Mouse (Mus musculus) adrenal gland, postnatal 4 days (tissue): Measurements from ENCODE around the gene Zcchc9. TPM values are rescaled to one million over a fixed set of nuclear protein-coding genes. Genes with fewer than 3 reads are reported as not detected.

ENCODE experiments used
- DNase-seq, 2 experiments: peaks; one replicate each; pipeline ENCODE4 v3.0.0; 2021 to 2022; ENCODE audit warnings: low spot score in 2 of 2, mixed read lengths in 2 of 2
- long read RNA-seq, 2 experiments: library from polyadenylated mRNA; stranded (forward); transcript quantifications; one replicate each; pipeline ENCODE4 v2.0.0; 2021
- total RNA-seq, 2 experiments: library from RNA; stranded (reverse); gene quantifications; 2 replicates each; pipeline ENCODE4 v1.2.3; 2021

Zcchc9 gene
- 10 to 100 TPM; 31.1 to 33.0 TPM for total RNA-seq
- long read RNA-seq, experiment 1, transcript Zcchc9-201 (6 exons, 1,541 nt): major isoform, 28 of 38 reads
- long read RNA-seq, experiment 1, partial matches to known transcripts: 2 of 38 reads
- long read RNA-seq, experiment 1, other reads (novel, unspliced or antisense): 8 of 38 reads
- long read RNA-seq, experiment 2, transcript Zcchc9-201 (6 exons, 1,541 nt): major isoform, 32 of 66 reads
- long read RNA-seq, experiment 2, partial matches to known transcripts: 16 of 66 reads
- long read RNA-seq, experiment 2, other reads (novel, unspliced or antisense): 17 of 66 reads

GRCm38 (mm10) chr13:91807155-91807839, at the start of gene Zcchc9:
Gene Zcchc9 (minus strand): TSS chr13:91807705.
- DNase-seq: peak; percentile 61 to 78

DNA sequence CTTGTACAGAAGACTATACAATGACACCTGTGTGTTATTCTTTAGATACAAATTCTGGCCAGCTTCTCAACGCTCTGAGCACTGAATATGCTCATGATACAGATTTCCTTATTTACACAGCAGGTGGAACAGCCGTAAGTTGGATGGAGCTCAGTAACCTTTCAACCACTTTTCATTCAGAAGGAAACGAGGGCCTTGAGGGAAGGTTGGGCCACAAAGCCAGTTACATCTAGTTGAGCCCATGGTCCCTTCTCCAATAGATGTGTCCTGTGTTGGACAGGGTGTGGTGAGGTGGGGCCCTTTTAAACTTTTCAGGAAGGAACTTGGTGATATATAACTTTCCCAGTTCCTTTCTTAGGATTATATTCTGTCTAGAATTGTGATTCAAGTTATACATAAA, 46.9 kb upstream of the Zcchc9 start:
- no peak for DNase-seq

DNA sequence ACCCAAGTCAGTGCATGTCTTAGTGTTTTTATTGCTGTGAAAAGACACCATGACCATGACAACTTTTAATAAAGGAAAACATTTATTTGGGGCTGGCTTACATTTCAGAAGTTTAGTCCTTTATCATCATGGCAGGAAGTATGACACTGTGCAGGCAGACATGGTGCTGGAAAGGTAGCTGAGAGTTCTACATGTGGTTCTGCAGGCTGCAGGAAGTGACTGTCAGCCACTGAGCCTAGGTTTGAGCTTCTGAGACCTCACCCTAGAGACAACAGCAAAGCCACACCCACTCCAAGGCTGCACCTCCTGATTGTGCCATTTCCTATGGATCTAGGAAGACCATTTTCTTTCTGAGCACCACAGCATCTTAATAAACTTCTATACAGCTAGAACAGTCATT, 20.4 kb upstream of the Zcchc9 start:
- DNase-seq: no peak

- no peak for DNase-seq
Measured at GRCm38 (mm10) chr13:91826066-91826465, 18.6 kb upstream of the Zcchc9 start.

GRCm38 (mm10) chr13:91824845-91825550, 17.5 kb upstream of the Zcchc9 start:
- no peak for DNase-seq

DNA sequence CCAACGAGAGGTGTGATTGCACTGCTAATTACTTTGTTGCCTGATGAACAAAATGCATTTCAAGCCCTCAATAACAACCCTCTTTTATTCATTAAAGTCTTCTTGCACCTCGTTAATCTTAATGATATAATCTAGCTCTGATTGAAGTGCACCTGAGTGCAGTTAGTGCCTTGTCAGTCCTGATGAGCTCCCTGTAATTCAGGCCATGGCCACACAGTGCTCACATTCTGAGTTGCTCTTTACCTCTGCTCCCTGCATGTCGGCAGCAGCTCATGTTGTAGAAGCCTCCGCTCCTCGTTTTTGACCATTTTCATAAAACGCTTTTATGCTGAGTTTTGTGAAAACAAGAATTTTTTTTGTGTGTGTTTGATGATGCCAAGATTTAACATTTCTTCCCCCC, 16.2 kb upstream of the Zcchc9 start:
- no peak for DNase-seq

DNA sequence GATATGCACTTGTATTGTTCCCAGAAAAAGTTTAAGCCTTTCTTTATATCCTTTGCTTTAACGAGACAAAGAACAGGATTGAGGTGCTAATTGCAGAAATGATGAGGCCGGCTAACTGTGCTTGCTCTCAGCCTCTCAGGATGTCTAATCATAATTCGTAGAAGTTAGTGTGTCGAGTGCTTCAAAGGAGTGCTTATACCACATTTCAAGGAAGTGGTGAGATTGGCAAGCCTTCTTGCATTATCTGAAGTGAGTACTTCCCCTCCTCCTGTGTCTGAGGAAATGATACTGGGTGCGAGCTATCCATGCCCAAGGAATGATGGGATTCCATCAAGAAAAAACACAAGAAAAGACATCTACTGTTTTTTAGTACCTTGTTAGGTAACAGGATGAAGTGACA, 7.2 kb upstream of the Zcchc9 start:
- DNase-seq: no peak

DNA sequence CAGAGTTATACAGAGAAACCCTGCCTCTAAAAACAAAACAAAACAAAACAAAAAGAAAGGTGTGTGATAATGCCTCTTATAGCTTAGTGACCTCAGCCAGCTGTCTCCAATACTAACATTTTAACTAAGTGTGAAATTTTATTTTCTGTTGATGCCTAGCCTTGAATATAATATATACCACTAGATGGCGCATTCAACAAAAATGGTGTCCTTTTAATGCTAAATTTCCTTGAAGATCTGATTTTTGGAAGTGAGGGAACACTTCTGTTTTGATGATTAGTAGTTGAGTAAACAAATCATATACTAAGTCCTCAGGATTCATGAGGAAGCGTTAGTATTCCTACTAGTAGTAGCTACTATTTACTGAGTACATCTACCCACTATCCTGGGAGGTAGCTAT, 2.0 kb upstream of the Zcchc9 start:
- DNase-seq: no peak

- DNase-seq: no peak
Measured at GRCm38 (mm10) chr13:91807874-91808575, 520 bp upstream of the Zcchc9 start.

DNA sequence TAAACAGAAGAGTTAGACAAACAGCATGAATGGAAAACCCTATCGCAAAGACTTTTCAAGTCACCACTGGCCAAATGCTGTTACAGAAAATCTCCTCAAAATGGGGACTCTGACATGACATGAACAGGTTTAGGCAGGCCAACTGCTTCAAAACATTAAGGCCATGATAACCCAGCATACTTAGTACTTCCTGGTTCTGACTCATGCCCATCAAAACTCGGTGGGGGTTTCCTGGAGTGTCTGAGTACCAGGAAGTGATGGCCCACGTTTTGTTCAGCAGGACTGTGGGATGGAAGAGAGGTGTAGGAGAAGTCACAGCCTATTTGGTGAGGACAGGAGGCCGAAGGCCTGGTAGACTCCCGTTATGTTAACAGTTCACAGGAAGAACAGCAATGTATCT, 5.8 kb downstream of the Zcchc9 start:
- DNase-seq: no peak

DNA sequence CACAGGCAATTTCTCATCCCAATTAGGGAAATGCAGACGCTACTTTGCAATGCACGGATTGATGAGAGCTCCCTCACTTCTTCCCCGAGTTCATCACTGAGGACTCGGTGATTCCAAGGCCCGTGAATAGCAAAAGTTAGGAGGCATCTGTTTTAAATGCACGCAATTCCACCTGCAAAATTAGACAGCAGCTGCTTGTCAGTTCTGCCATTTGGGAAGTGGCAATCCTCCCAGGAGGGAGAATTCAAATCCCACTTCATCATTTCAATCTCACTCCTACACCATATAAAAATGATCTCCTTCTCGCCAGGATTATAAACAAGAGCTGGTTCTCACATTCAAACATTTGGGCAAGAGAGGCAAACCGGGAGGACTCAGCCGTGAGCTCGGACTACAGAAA, 10.1 kb downstream of the Zcchc9 start:
- no peak for DNase-seq

DNA sequence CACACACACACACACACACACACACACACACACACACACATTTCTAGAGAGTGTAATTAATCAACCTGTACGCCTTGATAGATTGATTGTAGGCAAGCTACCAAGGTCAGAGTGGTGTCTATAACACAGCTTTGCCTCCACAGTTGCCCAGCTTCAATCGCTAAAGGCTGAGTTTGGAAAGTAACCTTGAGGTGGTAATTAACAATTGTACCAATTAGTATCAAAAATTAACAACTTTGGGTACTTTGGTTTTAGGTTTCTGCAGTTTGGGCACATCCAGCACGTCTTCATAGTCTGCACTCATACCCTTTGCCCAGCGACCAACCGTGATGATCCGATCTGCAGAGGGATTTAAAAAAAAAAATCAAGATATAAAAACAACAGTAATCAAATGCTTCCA, 10.6 kb downstream of the Zcchc9 start:
- no peak for DNase-seq

DNA sequence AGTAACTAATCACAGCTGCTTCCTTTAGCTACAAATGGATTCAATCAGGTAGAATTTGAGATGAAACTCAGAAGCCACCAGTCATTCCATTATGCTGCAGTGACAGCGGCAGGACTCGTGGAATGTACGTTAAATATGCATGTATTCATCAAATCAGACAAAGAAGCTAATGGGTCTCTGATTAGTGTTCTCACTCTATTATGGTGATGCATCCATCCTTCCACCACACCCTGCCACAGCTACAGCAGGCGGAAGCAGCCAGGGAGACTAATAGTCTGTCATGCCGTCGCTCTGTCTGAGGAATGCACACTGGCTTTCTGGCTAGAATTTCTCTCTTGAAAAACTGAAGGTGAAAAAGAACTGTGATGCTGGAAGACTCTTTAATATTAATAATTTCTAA, 11.5 kb downstream of the Zcchc9 start:
- DNase-seq: no peak

DNA sequence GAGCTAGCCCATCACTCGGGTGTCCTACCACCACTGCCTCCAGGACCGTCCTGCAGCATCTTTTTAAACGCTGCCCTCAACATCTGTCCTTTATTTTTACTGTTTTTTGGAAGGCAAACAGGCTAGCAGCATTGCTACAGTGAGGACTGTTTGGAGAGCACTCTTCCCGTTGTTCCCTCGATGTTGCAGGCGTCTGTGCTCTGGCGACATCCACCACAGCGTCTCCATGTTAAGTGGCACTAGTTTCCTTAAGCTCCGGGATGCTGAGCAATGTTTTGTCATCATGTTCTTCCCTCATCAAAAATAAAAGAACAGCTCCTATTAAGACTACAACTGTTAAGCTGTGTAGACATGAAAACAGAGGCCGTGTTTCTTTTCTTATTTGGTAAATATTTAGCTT, 11.9 kb downstream of the Zcchc9 start:
- DNase-seq: no peak

DNA sequence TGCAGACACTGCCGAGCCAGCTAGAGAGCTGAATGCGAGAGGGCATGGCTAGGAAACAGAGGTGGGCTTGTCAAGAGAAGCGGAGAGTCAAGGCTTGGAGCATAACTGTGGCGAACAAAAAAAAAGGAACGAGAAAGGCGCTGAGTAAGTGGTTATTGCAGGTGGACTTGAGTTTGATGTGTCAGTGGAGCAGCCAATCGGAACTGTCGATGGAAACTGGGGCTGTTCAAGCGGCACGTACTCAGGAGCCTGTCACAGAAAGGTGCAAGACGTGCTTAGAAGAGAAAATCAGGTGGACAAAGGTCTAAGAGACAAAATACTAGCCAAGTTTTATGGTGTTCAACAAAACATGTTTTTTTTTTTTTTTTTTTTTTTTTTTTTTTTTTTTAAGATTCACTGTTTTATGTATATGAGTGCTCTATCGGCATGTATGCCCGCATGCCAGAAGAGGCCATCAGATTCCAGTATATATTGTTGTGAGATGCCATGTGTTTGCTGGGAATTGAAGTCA, 12.5 kb downstream of the Zcchc9 start:
- DNase-seq: no peak

GRCm38 (mm10) chr13:91792035-91792434, 15.5 kb downstream of the Zcchc9 start:
- no peak for DNase-seq

- DNase-seq: no peak
Measured at GRCm38 (mm10) chr13:91779892-91780291, 27.6 kb downstream of the Zcchc9 start.

DNA sequence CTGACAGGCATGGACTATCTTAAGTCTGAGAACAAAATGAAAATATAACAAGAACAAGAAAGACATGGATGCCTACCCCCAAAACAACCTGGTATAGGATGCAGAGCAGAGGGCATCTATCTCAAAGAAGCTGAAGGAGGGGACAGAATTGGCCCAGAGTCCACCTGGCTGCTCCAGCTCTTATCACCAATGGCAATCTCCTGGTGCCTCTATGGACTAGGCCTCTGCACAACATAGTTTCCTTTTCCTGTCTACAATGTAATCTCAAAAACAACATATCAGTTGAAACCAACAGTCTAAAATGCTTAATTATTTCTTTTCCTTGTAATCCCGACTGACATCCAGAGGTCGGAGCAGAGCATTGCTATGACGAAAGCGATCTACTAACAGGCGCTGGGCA, 29.4 kb downstream of the Zcchc9 start:
- DNase-seq: no peak

DNA sequence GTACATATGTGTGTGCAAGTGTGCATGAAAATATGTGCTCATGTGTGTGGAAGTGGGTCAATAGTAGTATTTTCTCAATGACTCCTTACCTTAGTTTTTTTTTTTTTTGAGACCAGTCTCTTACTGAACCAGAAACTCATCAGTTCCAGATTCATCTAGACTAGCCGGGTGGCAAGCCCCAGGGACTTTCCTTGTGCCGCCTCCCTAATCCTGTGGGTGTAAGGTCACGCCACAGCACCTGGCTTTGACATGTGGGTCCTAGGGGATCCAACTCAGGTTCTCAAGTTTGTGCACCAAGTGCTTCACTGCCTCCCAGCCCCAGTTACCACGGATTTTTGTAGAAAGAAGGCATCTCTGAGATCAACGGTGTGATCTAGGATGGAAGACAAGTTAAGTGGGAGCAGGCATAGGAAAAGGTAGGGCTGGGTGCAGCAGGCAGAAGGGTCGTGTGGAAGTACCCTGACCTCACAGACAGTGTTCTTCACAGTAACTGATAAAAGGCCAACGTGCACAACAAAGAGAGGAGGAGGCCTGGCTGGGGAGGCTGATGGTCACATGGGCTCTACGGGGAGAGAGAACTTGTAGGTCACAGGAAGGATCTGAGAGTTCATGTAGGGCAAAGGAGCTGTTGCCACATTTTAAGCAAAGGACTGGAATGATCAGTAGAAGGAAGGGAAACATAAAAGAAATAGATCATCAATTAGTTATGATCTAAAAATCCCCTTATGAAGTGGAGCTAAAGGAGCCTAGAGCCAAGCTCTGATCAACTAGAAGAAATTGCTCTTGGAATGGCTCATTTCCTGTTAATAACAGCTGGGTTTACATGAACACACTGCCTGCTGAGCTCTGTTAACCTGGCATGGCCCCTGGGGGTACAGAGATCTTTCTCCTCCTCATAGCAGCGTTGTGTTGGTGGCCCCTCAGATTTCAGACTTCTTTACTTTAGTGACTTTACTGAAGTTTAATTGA, 38.5 kb downstream of the Zcchc9 start:
- no peak for DNase-seq

DNA sequence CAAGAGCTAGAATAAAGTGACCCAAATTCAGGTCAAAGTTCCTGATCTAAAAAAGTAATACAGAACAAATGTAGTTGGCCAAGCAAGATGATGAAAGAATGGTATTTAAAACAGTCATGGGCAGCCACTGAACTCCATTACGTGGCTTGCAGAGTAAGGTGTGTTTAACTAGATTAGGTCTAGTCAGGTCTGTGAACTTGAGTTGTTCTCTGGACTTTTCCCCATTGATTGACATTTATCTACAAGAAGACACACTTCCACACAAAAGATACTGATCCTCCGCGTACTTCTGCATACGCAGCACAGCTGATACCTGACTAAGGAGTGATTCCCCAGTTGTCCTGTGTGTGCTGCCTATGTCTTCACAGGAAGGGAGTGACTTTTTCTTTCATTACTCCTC, 41.9 kb downstream of the Zcchc9 start:
- no peak for DNase-seq
